Mouse (Mus musculus): ENCODE measurements around the gene Pcif1.

- TF ChIP-seq POLR2A (IDR thresholded peaks at IDR 0.05; ENCODE audit: insufficient read length, low read depth) (no peak), MAX (IDR thresholded peaks at IDR 0.05; ENCODE audit: low read depth) (no peak), REST (IDR thresholded peaks at IDR 0.05; ENCODE audit: insufficient read depth, insufficient read length) (no peak), MYOG (IDR thresholded peaks at IDR 0.05; ENCODE audit: control insufficient read depth in 1 of 3, insufficient read depth in 1 of 3, insufficient read length in 2 of 3, low read depth in 2 of 3) (no peak), POLR2AphosphoS2 (IDR thresholded peaks at IDR 0.05; ENCODE audit: insufficient read length, low read depth) (no peak), TCF12 (IDR thresholded peaks at IDR 0.05; ENCODE audit: insufficient read depth, poor library complexity, severe bottlenecking) (no peak), USF1 (IDR thresholded peaks at IDR 0.05; ENCODE audit: low read depth) (no peak), MYOD1 (IDR thresholded peaks at IDR 0.05; ENCODE audit: control insufficient read depth in 1 of 3, insufficient read length in 2 of 3, low read depth in 2 of 3) (no peak), E2F4 (IDR thresholded peaks at IDR 0.05; ENCODE audit: insufficient read depth) (no peak), CEBPB (IDR thresholded peaks at IDR 0.05; ENCODE audit: insufficient read depth, poor library complexity, severe bottlenecking) (no peak), TCF3 (IDR thresholded peaks at IDR 0.05; ENCODE audit: insufficient read length, low read depth) (no peak)
Measured at GRCm38 (mm10) chr2:164906071-164906470, 27.0 kb downstream of the Pcif1 start.
